Mouse (Mus musculus): ENCODE results near the gene Vmn1r10. TPM values are rescaled to one million over a fixed set of nuclear protein-coding genes. Genes with fewer than 3 reads are reported as not detected.

Vmn1r10 gene
- total RNA-seq (2015) (not detected in 2 replicates), total RNA-seq (2017) (not detected in 2 replicates)

DNA sequence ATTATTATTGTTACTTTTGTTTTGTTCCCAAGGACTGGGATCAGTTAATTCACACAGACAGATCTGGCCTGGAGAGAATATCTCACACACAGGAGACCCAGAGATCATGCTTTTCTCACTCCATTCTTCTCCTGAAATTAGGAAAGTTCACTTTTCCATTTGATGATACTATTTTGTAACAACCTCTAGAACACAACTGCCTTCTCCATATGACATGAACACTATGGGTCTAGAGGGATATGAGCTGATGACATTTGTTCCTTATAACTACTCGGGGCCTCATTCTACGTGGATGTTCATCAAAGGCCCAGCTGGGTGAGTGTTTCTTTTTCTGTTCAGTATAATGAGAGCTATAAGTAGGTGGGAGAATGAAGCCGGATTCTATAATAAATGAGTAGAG lies at the start of gene Vmn1r10:
TSS of gene Vmn1r10 (plus strand) at position 301 of the 400 bp plus-strand sequence.
- ATAC-seq (ENCODE audit: poor library complexity, severe bottlenecking), result no peak

DNA sequence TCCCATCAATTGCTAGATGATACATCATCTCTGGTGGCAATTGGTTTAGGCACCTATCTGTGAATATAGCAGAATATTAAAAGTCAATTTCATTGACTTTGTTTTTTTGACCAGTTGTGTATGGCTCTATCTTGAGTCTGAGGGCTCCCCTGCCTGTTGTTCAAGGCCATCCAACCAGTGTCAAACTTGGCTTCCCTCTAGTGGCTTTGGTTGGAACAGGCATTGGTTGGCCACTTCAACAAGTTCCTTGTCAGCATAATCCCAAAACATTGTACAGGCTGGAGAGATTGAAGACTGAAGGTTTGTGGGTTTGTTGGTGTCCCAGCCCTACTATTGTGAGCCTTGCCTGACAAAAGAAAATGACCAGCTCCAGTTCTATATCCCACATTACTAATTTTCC lies 45.5 kb upstream of the Vmn1r10 start:
- ATAC-seq (ENCODE audit: poor library complexity, severe bottlenecking), result no peak

DNA sequence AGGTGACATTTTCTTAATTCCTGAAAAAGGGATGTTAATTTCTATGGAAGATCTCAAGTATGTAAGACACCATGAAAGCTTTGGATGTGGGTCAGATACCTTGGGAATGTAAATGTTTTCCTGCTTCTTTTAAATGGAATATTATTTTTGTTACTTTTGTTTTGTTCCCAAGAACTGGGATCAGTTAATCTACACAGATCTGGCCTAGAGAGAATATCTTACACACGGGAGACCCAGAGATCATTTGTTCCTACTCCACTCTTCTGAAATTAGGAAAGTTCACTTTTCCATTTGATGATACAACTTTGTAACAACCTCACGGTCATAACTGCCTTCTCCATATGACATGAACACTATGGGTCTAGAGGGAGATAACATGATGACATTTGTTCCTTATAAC lies 42.8 kb upstream of the Vmn1r10 start, which contains the start of gene Vmn1r9:
TSS of gene Vmn1r9 (plus strand) at position 301 of the 400 bp plus-strand sequence.
- no peak for ATAC-seq (ENCODE audit: poor library complexity, severe bottlenecking)

DNA sequence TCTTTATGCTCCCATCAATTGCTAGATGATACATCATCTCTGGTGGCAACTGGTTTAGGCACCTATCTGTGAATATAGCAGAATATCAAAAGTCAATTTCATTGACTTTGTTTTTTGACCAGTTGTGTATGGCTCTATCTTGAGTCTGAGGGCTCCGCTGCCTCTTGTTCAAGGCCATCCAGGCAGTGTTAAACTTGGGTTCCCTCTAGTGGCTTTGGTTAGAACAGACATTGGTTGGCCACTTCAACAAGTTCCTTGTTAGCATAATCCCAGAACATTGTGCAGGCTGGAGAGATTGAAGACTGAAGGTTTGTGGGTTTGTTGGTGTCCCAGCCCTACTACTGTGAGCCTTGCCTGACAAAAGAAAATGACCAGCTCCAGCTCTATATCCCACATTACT lies 2.9 kb upstream of the Vmn1r10 start:
- ATAC-seq (ENCODE audit: poor library complexity, severe bottlenecking), result peak; percentile 43; the same call in 1 of the 2 replicates

DNA sequence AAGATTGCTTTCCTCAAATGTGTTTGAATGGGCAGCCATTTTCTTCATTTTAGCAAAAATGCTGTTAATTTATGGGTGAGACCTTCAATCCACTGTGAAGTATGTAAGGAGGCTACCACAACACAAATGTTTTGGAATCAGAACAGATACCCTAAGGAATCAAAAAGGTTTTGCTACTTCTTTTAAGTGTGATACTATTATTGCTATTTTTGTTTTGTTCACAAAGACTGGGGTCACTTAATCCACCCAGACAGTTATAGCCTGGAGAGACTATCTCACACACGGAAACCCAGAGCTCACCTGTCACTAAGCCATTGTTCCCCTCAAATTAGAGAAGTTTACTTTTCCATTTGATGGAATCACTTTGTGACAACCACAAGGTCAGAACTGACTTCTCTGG lies 23.9 kb downstream of the Vmn1r10 start, which contains the start of gene Vmn1r11:
TSS of gene Vmn1r11 (plus strand) at position 301 of the 400 bp plus-strand sequence.
- no peak for ATAC-seq (ENCODE audit: poor library complexity, severe bottlenecking)

DNA sequence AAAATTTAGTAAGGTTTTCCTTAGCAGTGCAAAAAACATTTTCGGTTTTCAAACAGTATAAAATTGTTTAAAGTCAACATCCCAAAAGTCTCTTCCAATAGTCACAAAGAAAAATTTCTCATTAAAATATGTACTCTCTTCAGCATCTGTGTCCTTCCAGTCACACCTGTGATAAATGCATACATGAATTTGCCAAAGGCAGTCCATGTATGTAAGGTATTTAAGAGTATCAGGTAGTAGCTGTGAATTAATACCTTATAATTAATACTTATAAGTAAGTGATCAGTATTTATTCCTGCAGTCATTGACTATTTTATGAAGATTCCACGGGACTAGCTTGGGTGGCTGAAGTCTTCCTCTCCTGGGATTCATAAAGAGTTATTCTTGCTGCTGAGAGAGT lies 47.4 kb downstream of the Vmn1r10 start, which contains the start of gene Vmn1r12:
TSS of gene Vmn1r12 (plus strand) at position 301 of the 400 bp plus-strand sequence.
- no peak for ATAC-seq (ENCODE audit: poor library complexity, severe bottlenecking)

Other genes with a start within 250 kb of the Vmn1r10 start
- gene Nt5c3, start 185.5 kb upstream of the Vmn1r10 start, total RNA-seq (2015), result 64.6 and 71.0 TPM in 2 replicates
- gene Nt5c3, start 185.5 kb upstream of the Vmn1r10 start, total RNA-seq (2017), result 36.6 TPM in 2 replicates
- 0.47 TPM in 1 of 2 replicates, not detected in the other for gene Vmn1r4, start 185.4 kb upstream of the Vmn1r10 start, total RNA-seq (2015)
- gene Vmn1r4, start 185.4 kb upstream of the Vmn1r10 start, total RNA-seq (2017), result 0.07 TPM in 1 of 2 replicates, not detected in the other
- gene Vmn1r5, start 139.2 kb upstream of the Vmn1r10 start, total RNA-seq (2015), result not detected in 2 replicates
- gene Vmn1r5, start 139.2 kb upstream of the Vmn1r10 start, total RNA-seq (2017), result not detected in 2 replicates
- 0.21 TPM in 1 of 2 replicates, not detected in the other for gene Vmn1r6, start 112.2 kb upstream of the Vmn1r10 start, total RNA-seq (2015)
- not detected in 2 replicates for gene Vmn1r6, start 112.2 kb upstream of the Vmn1r10 start, total RNA-seq (2017)
- not detected in 2 replicates for gene Vmn1r7, start 84.1 kb upstream of the Vmn1r10 start, total RNA-seq (2015)
- not detected in 2 replicates for gene Vmn1r7, start 84.1 kb upstream of the Vmn1r10 start, total RNA-seq (2017)
- not detected in 2 replicates for gene Vmn1r8, start 77.2 kb upstream of the Vmn1r10 start, total RNA-seq (2015)
- not detected in 2 replicates for gene Vmn1r8, start 77.2 kb upstream of the Vmn1r10 start, total RNA-seq (2017)
- gene Vmn1r9, start 42.7 kb upstream of the Vmn1r10 start, total RNA-seq (2015), result not detected in 2 replicates
- gene Vmn1r9, start 42.7 kb upstream of the Vmn1r10 start, total RNA-seq (2017), result not detected in 2 replicates
- not detected in 2 replicates for gene Vmn1r11, start 24.0 kb downstream of the Vmn1r10 start, total RNA-seq (2015)
- gene Vmn1r11, start 24.0 kb downstream of the Vmn1r10 start, total RNA-seq (2017), result not detected in 2 replicates
- gene Vmn1r12, start 47.5 kb downstream of the Vmn1r10 start, total RNA-seq (2015), result not detected in 2 replicates
- gene Vmn1r12, start 47.5 kb downstream of the Vmn1r10 start, total RNA-seq (2017), result not detected in 2 replicates
- not detected in 2 replicates for gene Vmn1r13, start 93.8 kb downstream of the Vmn1r10 start, total RNA-seq (2015)
- not detected in 2 replicates for gene Vmn1r13, start 93.8 kb downstream of the Vmn1r10 start, total RNA-seq (2017)
- gene Vmn1r14, start 122.2 kb downstream of the Vmn1r10 start, total RNA-seq (2015), result not detected in 2 replicates
- gene Vmn1r14, start 122.2 kb downstream of the Vmn1r10 start, total RNA-seq (2017), result not detected in 2 replicates
- gene Vmn1r15, start 148.5 kb downstream of the Vmn1r10 start, total RNA-seq (2015), result not detected in 2 replicates
- not detected in 2 replicates for gene Vmn1r15, start 148.5 kb downstream of the Vmn1r10 start, total RNA-seq (2017)
- gene Vmn1r16, start 220.0 kb downstream of the Vmn1r10 start, total RNA-seq (2015), result not detected in 2 replicates
- gene Vmn1r16, start 220.0 kb downstream of the Vmn1r10 start, total RNA-seq (2017), result not detected in 2 replicates

Data from megakaryocyte, adult 5-6 weeks (primary cell).